Mouse (Mus musculus) brain, embryonic 14.5 days (tissue): ENCODE data around the gene 4930407I10Rik. TPM values are rescaled to one million over a fixed set of nuclear protein-coding genes. Genes with fewer than 3 reads are reported as not detected.

Source experiments
- DNase-seq: peaks from one replicate; pipeline ENCODE4 v3.0.0-alpha.2; 2011; ENCODE audit warnings: low read depth
- CTCF ChIP-seq: fragments of 200-500 bp; IDR thresholded peaks from 2 replicates; pipeline ENCODE4 v1.5.1; 2012; ENCODE audit warnings: inconsistent platforms, mild to moderate bottlenecking, moderate library complexity, borderline replicate concordance; ENCODE audit not compliant: insufficient read depth, insufficient read length; ENCODE audit errors: extremely low read depth
- POLR2A ChIP-seq: fragments of 200-500 bp; IDR thresholded peaks from 2 replicates; pipeline ENCODE4 v1.6.1; 2012; ENCODE audit warnings: mild to moderate bottlenecking, inconsistent platforms, borderline replicate concordance; ENCODE audit not compliant: poor library complexity, insufficient read depth, insufficient read length, severe bottlenecking; ENCODE audit errors: extremely low read depth
- polyA plus RNA-seq: library from polyadenylated mRNA; depleted of rRNA; stranded (reverse); fragments of >200 nt; gene quantifications from 2 replicates; pipeline ENCODE4 v1.2.3, GENCODE M21; 2012; rRNA removed

4930407I10Rik gene
- polyA plus RNA-seq, 1 experiment = 0.01 TPM

DNA sequence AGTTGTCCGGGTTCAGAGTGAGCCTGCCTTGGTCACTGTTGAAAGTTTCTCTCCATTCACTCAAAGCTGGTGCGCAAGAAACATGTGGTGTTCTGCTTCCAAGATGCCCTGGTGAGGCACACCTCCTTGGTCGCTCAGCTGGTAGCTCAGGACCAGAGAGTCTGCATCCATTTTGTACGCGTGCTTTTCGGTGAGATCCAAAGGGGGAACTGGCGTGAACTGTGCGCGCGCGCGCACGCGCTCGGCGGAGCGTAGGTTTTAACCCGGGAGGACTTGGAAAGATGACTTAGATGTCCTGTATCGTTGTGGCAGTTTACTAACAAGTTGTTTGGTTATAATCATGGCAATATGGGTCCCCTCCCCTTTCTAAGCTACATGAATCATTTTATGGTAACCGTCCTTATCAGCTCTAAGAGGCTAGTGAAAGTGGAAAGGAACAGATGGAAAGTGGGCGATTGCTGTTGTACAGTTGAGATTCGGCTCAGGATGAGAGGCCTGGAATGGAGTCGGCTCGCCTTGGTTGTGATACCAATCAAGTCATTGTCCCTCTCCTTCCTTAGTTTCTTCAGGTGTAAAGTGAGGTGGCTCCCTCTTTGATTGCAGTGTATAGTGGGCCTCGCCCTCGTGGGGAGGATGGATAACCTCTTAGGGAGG, 13.0 kb downstream of the 4930407I10Rik start:
- DNase-seq = no peak
- TF ChIP-seq POLR2A (no peak), CTCF (no peak)

DNA sequence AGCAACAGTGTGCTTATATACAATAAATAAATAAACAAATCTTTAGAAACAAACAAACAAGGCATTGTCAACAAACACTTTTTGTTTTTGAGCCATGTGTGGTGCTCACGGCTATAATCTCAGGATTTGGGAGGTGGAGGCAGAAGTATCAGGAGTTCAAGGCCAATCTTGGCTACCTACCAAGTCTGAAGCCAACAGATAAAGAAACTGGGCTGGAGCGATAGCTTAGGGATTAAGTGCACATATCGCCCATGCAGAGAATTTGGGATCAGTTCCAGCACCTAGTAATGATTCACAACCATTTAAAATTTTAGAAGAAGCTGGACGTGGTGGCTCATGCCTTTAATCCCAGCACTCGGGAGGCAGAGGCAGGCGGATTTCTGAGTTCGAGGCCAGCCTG, 14.5 kb downstream of the 4930407I10Rik start:
- DNase-seq = no peak
- no peak for TF ChIP-seq CTCF
- no peak for TF ChIP-seq POLR2A

DNA sequence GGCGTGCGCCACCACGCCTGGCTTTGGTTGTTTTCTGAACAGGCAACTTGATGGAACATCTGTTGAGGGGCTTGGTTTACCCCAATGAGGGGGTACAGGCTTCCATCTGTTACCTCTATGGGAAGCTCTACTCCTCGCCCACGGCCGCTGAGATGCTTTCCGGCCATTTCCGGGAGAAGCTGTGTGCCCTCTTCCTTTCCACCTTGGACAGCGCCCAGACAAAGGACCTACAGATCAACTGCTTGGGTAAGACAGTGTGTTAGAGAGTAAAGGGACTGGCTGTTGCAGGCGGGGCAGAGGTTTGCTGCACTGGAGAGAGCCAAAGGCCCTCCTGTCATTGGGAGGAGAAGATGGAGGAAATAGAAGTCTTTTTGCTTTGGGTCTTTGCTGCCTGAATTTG, 20.9 kb downstream of the 4930407I10Rik start:
- TF ChIP-seq CTCF (no peak), POLR2A (no peak)
- no peak for DNase-seq

DNA sequence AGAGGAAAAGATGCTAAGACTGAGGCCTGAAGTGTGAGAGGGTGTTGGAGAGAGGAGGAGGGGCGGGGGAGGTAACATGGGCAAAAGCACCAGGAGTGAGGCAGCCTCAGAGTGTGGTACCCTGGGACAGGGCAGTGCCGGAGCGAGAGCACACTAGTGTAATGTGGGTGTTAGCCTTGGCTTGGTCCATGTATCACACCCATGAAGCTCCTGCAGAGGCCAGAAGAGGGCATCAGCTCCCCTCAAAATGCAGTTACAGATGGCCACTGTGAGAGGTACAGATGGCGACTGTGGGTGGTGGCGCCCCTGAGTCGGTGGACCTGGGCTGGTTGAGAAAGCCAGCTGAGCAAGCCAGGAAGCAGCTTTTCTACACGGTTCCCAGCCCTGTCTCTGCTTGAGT, 22.2 kb downstream of the 4930407I10Rik start:
- DNase-seq = peak; percentile 72
- TF ChIP-seq CTCF = peak; percentile 66; the same call in 1 of the 2 replicates
- TF ChIP-seq POLR2A = no peak

DNA sequence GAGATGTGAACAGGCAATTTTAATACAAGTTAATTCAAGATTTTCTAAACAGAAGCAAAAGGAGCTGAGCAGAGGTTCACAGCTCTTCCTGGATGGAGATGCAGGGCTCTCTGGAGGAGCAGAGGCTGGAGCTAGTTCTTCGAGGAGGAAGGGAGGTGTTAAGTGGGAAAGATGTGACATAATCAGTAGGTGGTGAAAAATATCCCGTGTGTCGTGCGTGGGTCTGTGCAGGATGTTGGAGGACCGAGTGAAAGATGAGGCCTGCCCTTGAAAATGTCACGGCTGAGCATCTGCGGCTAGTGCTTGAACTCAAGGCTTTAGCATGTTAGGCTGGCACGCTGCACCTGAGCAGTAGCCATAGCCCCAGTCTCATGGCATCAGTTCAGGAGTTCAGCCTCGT, 26.7 kb downstream of the 4930407I10Rik start:
- DNase-seq = no peak
- TF ChIP-seq POLR2A = no peak
- no peak for TF ChIP-seq CTCF

DNA sequence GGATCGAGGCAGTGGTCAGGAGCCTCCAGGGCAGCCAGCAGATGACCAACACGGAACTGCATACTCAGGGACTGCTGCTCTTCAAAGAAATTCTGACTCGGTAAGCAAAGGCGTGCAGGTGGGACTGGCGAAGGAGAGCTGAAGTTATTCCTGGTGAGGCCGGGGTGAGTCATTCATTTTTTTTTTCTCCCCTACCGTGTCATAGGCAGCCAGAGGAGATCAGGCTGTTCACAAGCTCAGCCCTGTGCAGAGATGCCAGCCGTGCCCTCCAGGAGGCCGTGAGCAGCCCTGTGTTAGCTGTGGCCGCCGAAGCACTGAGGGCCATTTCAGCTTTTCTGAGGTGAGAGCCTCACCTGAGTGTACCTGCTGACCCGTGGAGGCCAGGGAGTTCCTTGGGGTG, 27.2 kb downstream of the 4930407I10Rik start:
- no peak for TF ChIP-seq CTCF
- TF ChIP-seq POLR2A = no peak

DNA sequence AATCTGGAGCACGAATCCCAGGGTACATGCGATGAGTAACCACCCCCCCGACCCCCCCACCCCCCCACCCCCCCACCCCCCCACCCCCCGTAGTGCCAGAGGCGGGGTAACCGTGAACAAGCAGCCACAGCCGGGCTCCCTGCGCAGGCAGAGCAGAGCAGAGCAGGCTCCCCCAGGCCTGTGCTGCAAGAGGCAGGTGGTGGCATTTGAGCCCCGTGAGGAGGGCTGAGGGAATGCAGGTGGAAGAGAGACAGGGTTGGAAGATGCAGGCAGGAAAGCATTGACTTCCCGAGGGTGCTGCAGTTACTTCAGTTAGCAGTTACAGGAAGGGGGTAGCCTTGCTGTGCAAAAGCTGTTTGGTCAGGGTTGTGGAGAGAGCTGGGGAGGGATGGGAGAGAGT, 28.3 kb downstream of the 4930407I10Rik start:
- peak; percentile 11 for DNase-seq

More for the DNA sequence above, 27.2 kb downstream of the 4930407I10Rik start:
- no peak for DNase-seq

DNA sequence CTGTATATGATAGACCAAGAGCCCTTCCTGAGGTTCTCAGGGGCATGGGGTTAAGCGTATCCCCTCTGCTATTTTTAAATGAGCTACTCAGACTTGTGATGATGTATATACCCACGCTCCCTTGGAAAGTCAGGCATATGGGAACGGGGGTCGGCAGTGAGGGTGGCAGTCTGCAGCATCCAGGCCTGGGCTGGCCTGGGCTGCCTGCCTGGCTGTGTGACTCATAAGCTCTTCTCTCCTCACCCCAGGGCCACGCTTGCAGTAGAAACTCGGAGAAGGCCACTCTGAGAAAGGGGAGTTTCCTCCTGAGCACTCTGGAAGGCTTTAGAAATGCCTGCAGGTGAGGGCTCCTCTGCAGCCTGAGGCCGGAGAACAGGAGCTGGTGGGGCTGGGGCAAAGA, 32.1 kb downstream of the 4930407I10Rik start:
- TF ChIP-seq CTCF = no peak
- no peak for TF ChIP-seq POLR2A
- no peak for DNase-seq

More for the DNA sequence above, 28.3 kb downstream of the 4930407I10Rik start:
- TF ChIP-seq POLR2A (no peak), CTCF (peak; percentile 27; the same call in 1 of the 2 replicates)

DNA sequence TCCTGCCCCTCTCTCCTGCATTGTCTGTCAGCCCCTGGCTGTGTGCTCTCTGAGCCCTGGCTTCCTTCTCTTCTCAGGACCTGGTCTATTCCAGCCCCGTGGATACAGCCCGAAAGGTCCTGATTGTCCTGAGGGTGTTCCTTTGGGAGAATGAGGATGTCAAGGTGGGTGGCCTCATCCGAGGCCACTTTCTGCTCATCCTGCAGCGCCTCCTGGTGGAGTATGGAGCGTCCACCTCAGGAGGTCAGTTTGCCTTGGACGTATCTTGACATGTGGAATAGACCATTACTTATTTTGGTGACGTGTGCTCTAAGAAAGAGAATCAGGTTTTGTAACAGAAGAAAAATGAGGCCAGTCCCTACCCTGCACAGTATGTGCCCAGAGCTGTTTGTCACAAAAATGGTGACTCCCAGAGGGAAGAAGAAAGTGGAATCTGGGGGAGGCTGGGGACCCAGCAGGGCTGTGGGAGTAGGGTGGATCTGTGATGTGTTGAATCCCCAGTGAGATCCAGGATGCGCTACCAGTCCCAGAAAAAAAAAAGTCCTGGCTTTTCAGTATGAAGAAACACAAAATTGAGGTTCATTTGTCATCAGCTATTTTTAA, 48.1 kb downstream of the 4930407I10Rik start:
- DNase-seq = peak; percentile 23
- TF ChIP-seq CTCF (peak; percentile 62), POLR2A (no peak)

Other genes starting within 250 kb of the 4930407I10Rik start
- gene Tob2, start 200.4 kb upstream of the 4930407I10Rik start, polyA plus RNA-seq = 15.4 and 15.7 TPM in 2 replicates
- gene Phf5a, start 187.2 kb upstream of the 4930407I10Rik start, polyA plus RNA-seq = 85.1 and 103 TPM in 2 replicates
- gene Aco2, start 186.8 kb upstream of the 4930407I10Rik start, polyA plus RNA-seq = 262 and 283 TPM in 2 replicates
- gene Polr3h, start 132.9 kb upstream of the 4930407I10Rik start, polyA plus RNA-seq = 30.8 and 34.4 TPM in 2 replicates
- gene Csdc2, start 122.4 kb upstream of the 4930407I10Rik start, polyA plus RNA-seq = 89.4 and 128 TPM in 2 replicates
- 75.6 and 78.9 TPM in 2 replicates for gene Pmm1, start 98.2 kb upstream of the 4930407I10Rik start, polyA plus RNA-seq
- gene 1700029P11Rik, start 78.6 kb upstream of the 4930407I10Rik start, polyA plus RNA-seq = not detected in 2 replicates
- 22.5 and 27.6 TPM in 2 replicates for gene Xrcc6, start 71.3 kb upstream of the 4930407I10Rik start, polyA plus RNA-seq
- gene Desi1, start 25.3 kb upstream of the 4930407I10Rik start, polyA plus RNA-seq = 44.4 and 50.1 TPM in 2 replicates
- 143 and 191 TPM in 2 replicates for gene Snu13, start 11.6 kb upstream of the 4930407I10Rik start, polyA plus RNA-seq
- 0.07 and 0.10 TPM in 2 replicates for gene Mei1, start 10.8 kb downstream of the 4930407I10Rik start, polyA plus RNA-seq
- 15.2 and 22.5 TPM in 2 replicates for gene Ccdc134, start 68.8 kb downstream of the 4930407I10Rik start, polyA plus RNA-seq
- 196 and 230 TPM in 2 replicates for gene Srebf2, start 88.0 kb downstream of the 4930407I10Rik start, polyA plus RNA-seq
- 1.8 and 3.2 TPM in 2 replicates for gene Shisa8, start 153.7 kb downstream of the 4930407I10Rik start, polyA plus RNA-seq
- gene Tnfrsf13c, start 165.2 kb downstream of the 4930407I10Rik start, polyA plus RNA-seq = 0.26 and 0.30 TPM in 2 replicates
- gene Cenpm, start 185.6 kb downstream of the 4930407I10Rik start, polyA plus RNA-seq = 16.5 and 26.2 TPM in 2 replicates
- 67.2 and 71.3 TPM in 2 replicates for gene 1500009C09Rik, start 193.2 kb downstream of the 4930407I10Rik start, polyA plus RNA-seq
- 426 and 484 TPM in 2 replicates for gene Sept3, start 215.7 kb downstream of the 4930407I10Rik start, polyA plus RNA-seq
- gene Wbp2nl, start 239.8 kb downstream of the 4930407I10Rik start, polyA plus RNA-seq = 0.15 and 0.19 TPM in 2 replicates